Mouse (Mus musculus) C2C12 (cell line): ENCODE measurements around the gene Scnn1g.

ENCODE experiments used
- FOSL1 ChIP-seq: IDR thresholded peaks from one replicate; pipeline ENCODE4 v1.8.0; 2011; ENCODE audit warnings: mild to moderate bottlenecking, low read length; ENCODE audit not compliant: poor library complexity, insufficient read depth, severe bottlenecking
- MAX ChIP-seq: IDR thresholded peaks from one replicate; pipeline ENCODE4 v1.6.1; 2011; ENCODE audit warnings: mild to moderate bottlenecking, control low read depth
- USF1 ChIP-seq: IDR thresholded peaks from one replicate; pipeline ENCODE4 v1.6.1; 2011; ENCODE audit warnings: low read depth, mild to moderate bottlenecking, control low read depth, moderate library complexity

DNA sequence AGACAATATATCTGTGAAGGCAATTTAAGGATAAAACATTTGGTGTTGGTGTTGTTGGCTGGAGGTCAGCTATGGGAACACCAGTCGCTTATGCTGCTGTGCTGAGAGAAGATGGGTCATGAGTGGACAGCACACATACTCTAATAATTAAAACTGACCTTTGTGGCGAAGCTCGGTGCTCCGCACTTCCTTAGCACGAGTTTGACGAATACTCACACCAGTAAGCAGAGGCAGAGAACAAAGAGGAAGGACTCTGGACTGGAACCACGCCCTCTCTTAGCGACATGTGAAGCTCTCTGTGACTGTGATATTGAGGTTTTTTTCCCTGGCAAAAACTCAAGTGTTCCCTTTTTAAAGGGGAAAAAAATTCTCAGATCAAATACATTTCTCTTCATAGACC is 20.5 kb downstream of the Scnn1g start:
- TF ChIP-seq USF1 (no peak), MAX (no peak), FOSL1 (no peak)
